Mouse (Mus musculus) right cerebral cortex, postnatal 4 days (tissue): ENCODE data around the gene Bet1l.

ENCODE experiments used
- DNase-seq: peaks from one replicate; pipeline ENCODE4 v3.0.0-alpha.2; 2022

Bet1l gene

GRCm38 (mm10) chr7:140856785-140857549 lies 410 bp downstream of the Bet1l start, which contains the start of gene Ric8a:
TSS of gene Ric8a (plus strand) at chr7:140856957.
- peak; percentile 78 for DNase-seq

- peak; percentile 72 for DNase-seq
These were observed 1.3 kb downstream of the Bet1l start, which contains the start of gene Gm45785 for GRCm38 (mm10) chr7:140855860-140856784. TSS of gene Gm45785 (minus strand) at chr7:140856331.

- no peak for DNase-seq
These were observed 2.2 kb downstream of the Bet1l start for GRCm38 (mm10) chr7:140855181-140855580.

GRCm38 (mm10) chr7:140854483-140854882 lies 2.9 kb downstream of the Bet1l start:
- no peak for DNase-seq

- no peak for DNase-seq
These were observed 4.0 kb downstream of the Bet1l start for GRCm38 (mm10) chr7:140853386-140853785.

GRCm38 (mm10) chr7:140851916-140852315 lies 5.5 kb downstream of the Bet1l start:
- DNase-seq = no peak

- no peak for DNase-seq
These were observed 8.8 kb downstream of the Bet1l start for GRCm38 (mm10) chr7:140848591-140848990.

- DNase-seq = peak; percentile 63
These were observed 9.4 kb downstream of the Bet1l start, which contains the start of gene Odf3 for GRCm38 (mm10) chr7:140847755-140848580. TSS of gene Odf3 (plus strand) at chr7:140847805.

- no peak for DNase-seq
These were observed 10.7 kb downstream of the Bet1l start for GRCm38 (mm10) chr7:140846676-140847075.

- no peak for DNase-seq
These were observed 11.7 kb downstream of the Bet1l start for GRCm38 (mm10) chr7:140845683-140846082.

- DNase-seq = peak; percentile 99
These were observed 12.3 kb downstream of the Bet1l start, which contains the start of gene Scgb1c1 for GRCm38 (mm10) chr7:140844905-140845665. TSS of gene Scgb1c1 (plus strand) at chr7:140845547.

GRCm38 (mm10) chr7:140843806-140844205 lies 13.6 kb downstream of the Bet1l start:
- no peak for DNase-seq

- DNase-seq = no peak
These were observed 16.3 kb downstream of the Bet1l start for GRCm38 (mm10) chr7:140840750-140841735.

GRCm38 (mm10) chr7:140839556-140839955 lies 17.8 kb downstream of the Bet1l start:
- DNase-seq = no peak

- DNase-seq = peak; percentile 2
These were observed 20.9 kb downstream of the Bet1l start for GRCm38 (mm10) chr7:140836243-140837115.

- DNase-seq = no peak
These were observed 21.7 kb downstream of the Bet1l start for GRCm38 (mm10) chr7:140835758-140836087.

GRCm38 (mm10) chr7:140834968-140835757 lies 22.2 kb downstream of the Bet1l start, which contains the start of gene Urah:
TSS of gene Urah (plus strand) at chr7:140835018.
- no peak for DNase-seq

- DNase-seq = no peak
These were observed 24.0 kb downstream of the Bet1l start for GRCm38 (mm10) chr7:140833341-140833740.

- DNase-seq = no peak
These were observed 25.9 kb downstream of the Bet1l start for GRCm38 (mm10) chr7:140831447-140831846.
